Mouse (Mus musculus) layer of hippocampus, postnatal 36 days (tissue): ENCODE measurements at regions not wholly inside any gene's neighbourhood (a gene's known extent, or its start where the extent isn't known, plus 50 kb on each side); places are given as distances from the start of the nearest gene placed in this dataset.
A peak's percentile ranks its signal among the peaks of the same experiment; 100 is the strongest.
"Not testable (repeated sequence)": the region's sequence is repeated elsewhere in the genome, so short reads cannot be mapped to it uniquely, and the experiment has no call there.

ENCODE experiments used
- DNase-seq, 2 experiments: peaks; one replicate each; pipeline ENCODE4 v3.0.0; 2022

DNA sequence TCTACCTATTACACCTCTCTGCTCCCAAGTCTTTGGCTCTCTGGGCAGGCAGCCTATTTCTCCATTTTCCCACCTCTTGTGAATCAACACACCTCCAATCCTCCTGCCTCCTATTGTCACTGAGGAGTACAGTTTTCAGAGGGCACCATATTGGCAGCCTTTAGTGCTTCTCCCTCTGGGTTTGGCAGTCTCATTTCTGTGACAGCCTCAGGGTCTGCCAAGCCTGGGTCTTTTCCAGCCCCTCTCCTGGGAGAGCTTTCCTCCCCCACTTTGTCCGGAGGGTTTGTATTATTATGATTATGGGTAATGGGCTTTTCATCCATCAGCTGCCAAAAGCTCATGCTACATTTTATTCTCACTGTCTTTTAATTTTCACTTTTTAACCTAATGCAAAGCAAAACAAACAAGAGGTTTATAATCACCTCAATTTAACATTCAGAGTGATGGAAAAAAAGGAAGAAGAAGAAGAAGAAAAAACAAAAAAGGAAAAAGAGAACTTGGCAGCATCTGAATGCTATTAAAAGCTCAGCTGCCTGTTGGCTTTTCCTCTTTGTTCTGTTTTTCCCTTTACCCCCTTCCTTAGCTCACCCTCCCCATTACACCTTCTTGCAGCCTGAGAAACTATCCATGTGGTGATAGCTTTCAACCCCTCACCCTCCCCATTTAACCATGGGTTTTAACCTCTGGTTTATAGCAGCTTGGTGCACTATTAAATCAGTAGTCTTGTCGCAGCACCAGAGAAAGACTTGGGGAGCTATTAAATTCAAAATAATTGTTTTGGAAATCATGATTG is 790.5 kb upstream of the Cdh8 start:
- no peak for DNase-seq

DNA sequence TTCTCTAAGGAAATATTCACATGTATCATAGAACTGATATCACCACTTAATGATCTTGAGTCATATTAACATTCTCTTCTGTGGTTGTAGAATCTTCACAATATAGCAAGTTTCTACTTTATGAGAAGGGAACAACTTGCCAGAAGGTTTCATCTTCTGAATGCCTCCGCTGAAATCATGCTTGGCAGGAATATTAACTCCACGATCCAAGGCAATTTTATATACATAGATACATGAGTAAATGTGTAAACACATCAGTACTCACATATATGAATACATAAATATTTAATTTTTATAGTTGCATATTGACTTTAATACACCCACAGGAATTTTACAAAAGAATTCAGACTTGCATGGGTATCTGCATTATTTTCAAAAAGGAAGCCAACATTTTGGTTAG is 777.0 kb upstream of the Cdh8 start:
- DNase-seq = no peak

DNA sequence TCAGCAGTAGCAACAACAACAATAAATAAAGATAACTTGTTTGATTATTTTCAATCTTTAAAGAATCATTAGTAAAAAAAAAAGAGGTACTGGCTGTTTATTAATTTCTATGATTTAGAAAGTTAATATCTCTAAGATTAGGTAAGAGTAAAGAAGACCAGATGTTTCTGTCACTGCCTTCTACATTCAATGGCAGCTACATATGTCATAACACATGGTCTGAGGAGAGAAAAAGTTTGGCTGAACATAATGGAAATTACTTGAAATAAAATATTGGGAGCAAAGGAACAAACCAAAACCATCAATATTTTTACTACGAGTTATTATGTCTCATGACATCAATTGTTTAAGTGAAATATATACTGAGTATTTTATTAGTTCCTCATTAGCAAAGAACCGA is 774.4 kb upstream of the Cdh8 start:
- DNase-seq = no peak

- no peak for DNase-seq
Observed at GRCm38 (mm10) chr8:100187976-100188375, 771.7 kb upstream of the Cdh8 start.

GRCm38 (mm10) chr8:100176502-100176901 is 760.2 kb upstream of the Cdh8 start:
- no peak for DNase-seq

DNA sequence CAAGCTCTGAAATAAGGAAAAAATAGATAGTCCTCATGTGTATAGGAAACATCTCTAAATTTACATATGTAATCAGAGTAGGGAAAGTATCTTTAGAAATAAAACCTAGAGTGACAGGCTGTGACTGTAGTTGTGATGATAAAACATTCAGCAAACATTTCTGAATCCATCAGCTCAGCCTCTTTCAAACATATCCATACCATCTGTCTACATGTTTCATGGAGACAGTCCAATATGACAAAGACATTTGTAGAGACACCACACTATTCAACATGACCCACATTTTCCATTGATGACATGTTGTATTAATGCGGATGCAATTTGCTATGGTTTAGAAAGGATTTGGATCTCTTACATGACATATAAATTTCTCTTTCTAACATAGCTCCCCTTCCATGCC is 729.1 kb upstream of the Cdh8 start:
- DNase-seq = no peak

DNA sequence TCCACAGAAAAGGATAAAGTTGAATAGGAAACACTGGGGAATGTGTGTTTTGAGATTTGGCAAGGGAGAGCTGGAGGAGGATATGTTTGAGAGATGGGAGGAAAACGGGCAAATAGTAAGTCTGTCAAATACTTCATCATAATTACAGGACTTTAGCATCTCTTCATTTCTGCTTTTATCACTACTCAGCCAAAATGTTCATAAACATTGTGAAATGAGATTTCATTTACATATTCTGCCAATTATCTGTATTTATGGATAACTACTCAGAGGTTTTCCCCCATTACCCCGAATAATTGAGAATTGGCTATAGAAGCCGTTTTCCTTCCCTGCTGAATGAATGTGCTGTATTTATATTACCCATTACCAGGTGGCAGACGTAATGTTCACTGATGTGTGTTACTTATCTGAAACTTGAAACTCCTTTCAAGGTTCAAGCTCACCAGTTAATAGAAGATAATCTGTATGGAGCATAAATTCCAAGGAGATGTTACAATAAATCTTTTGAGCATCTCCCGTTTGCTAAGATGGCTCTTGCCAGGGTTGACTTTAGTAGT is 727.9 kb upstream of the Cdh8 start:
- no peak for DNase-seq

DNA sequence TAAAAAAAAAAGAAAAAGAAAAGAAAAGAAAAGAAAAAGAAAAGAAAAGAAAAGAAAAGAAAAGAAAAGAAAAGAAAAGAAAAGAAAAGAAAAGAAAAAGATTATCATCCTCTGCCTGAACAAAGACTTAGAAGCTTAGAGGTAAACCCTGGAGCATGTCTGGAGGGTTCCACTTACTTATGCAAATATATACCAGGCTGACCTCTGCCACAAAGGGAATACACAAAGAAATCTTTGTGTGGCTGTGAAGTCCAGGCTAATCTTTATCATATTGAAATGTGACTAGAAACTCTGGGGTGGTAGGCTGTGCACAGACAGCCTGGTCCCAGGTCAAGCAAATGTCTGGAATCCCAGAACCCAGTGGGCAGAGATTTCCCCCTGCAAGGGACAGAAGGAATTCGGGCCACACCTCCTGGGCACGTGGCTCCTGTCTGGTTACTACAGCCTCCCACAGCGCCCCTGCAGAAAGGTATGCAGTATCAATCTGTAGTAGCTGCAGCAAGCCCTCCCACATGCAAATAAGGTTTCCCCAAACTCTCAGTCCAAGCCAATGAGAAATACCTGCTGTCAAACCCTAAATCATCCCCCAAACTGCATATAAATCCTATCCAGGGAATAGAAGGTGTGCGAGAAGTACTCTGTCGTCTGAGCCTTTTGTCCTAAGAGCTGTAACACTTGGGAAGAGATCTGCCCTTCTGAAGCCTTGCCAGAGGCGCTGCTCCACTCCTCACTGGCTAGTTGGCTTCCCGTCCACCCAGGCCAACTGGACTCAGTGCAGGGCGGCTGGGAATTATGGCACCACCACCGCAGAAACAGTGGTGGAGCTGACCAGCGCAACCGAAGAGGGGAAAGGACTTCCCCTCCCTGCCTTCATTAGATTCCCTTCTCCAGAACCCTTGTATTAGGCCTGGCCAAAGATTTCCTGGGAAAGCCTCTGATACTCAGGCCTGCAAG is 688.4 kb upstream of the Cdh8 start:
- DNase-seq = no peak

DNA sequence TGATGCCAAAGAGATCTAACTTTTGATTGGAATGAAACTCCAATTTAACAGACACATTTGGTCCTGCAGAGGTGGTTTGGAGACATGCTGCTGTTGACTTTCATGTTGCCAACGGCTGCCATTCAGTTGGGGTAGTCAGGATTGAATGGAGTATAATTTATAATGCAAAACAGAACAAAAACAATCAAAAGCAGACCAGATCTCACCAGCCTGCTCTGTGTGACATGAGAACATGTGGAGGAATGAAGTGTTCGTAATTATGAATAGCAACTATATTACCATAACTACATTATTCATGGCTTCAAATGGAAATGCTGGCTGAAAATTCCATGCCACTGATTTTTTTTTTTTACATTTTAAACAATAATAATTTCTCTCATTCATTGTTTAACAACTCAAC is 685.7 kb upstream of the Cdh8 start:
- DNase-seq = peak in 1 of 2 experiments; percentile 2

GRCm38 (mm10) chr8:100072059-100072729 is 655.9 kb upstream of the Cdh8 start:
- DNase-seq = peak in 1 of 2 experiments; percentile 3

DNA sequence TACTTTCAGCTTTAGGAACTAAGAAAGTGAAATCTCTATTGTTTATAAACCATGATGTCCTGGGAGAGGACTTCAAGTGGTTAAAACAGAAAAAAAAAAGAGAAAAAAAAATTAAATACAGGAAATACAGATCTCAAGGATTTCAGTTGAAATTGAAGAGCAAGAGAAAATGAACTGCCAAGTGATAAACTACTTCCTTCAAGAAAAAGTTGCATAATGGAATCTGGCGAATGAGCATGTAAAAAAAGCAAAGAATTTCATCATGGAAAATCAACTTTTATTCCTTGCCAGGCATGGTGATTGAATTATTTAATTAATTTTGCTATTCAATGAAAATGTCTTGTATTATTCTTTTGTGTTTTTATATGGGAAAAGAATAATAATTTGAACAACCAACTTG is 653.5 kb upstream of the Cdh8 start:
- DNase-seq = no peak

DNA sequence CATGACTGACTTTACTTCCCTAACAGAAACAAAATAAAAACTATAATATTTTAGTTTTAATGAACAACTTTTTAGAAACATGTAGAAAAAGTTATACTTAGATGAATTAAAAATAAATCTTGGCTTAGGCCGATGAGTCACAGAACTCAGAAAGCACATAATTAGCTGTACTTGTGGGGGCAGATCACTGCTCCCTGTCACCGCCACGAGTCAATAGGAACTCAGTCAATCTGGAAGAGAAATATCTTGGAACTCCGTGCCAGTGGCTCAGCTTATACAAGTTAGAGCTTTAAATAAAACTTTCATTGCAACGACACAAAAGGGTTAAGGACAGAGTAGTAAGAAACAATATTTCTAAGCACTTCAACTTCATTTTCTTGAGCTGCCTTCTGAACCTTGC is 622.7 kb upstream of the Cdh8 start:
- no peak for DNase-seq

DNA sequence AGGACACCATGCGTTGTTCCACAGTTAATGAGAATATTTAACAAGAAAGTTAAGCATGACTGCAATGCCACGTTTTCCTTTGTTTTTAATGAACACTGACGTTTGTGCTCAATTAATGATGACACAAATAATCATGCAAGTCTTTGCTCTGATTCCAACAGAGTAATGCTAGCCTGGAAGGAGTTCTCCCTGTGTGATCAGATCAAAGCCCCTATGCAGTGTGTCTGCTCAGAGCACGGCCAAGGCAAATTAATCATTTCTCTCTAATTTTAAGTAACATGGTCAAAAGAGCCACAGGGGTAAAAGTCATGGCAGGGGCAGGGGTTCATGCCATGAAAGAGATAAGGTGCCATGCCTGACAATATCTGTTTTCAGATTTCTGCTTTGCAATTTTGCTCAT is 618.2 kb upstream of the Cdh8 start:
- no peak for DNase-seq

DNA sequence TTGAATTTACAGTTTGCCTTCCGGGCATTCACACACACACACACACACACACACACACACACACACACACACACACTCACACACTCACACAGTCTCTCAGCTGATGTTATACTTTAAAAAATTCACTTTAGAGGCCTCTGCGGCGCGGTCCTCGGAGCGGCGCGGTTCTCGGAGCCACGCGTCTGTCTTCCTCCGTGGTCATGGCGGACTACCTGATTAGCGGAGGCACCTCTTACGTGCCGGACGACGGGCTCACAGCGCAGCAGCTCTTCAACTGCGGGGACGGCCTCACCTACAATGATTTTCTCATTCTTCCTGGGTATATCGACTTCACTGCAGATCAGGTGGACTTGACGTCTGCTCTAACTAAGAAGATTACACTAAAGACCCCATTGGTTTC is 614.1 kb upstream of the Cdh8 start:
- DNase-seq = not testable (repeated sequence)

- no peak for DNase-seq
Observed at GRCm38 (mm10) chr8:100015638-100016037, 599.4 kb upstream of the Cdh8 start.

GRCm38 (mm10) chr8:99999554-99999953 is 583.3 kb upstream of the Cdh8 start:
- no peak for DNase-seq

DNA sequence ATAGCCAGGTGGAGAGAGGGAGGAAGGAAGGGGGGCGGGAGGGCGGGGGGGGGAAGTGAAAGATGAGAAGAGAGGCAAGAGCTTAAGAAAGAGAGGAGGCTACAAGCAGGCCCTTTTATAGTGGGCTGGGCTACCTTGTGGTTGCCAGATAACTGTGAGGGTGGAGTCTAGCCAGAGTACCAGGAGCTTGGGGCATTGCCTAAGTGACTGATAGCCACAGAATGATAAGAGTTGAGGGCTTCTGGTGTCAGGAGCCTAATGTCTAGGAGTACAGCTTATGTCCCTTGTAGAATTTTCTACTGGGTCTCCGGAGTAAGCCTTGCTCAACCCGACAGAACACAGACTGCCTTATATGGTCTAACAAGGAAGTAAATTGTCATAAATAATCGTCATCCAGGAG is 567.4 kb upstream of the Cdh8 start:
- DNase-seq = no peak

DNA sequence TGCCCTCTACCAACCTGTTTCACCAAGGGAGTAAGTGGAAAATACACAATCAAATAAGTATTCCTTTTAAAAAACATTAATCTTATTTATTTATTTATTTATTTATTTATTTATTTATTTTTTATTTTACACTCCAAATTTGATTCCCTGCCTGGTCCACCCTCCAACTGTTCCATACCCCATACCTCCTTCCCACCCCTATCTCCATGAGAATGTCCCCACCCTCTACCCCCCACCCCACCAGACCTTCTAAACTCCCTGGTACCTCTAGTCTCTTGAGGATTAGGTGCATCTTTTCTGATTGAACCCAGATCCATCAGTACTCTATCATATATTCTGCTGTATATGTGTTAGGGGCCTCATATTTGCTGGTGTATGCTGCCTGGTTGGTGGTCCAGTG is 538.4 kb upstream of the Cdh8 start:
- DNase-seq = no peak

DNA sequence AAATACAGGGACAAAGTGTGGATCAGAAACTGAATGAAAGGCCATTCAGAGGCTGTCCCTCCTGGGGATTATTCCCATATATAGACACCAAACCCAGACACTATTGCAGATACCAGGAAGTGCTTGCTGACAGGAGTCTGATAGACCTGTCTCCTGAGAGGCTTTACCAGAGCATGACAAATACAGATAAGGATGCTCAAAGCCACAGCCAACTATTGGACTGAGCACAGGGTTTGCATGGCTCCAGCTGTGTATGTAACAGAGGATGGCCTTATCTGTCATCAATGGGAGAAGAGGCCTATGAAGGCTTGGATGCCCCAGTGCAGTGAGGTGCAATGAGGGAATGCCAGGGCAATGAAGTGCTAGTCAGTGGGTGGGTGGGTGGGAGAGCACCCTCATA is 537.6 kb upstream of the Cdh8 start:
- DNase-seq = no peak

- no peak for DNase-seq
Observed at GRCm38 (mm10) chr8:99933159-99933558, 516.9 kb upstream of the Cdh8 start.
